Mouse (Mus musculus) layer of hippocampus, postnatal 36 days (tissue): Measurements from ENCODE around the gene Sh2d1b1. TPM values are rescaled to one million over a fixed set of nuclear protein-coding genes. Genes with fewer than 3 reads are reported as not detected.
A peak's percentile ranks its signal among the peaks of the same experiment; 100 is the strongest.
"Not testable (repeated sequence)": the region's sequence is repeated elsewhere in the genome, so short reads cannot be mapped to it uniquely, and the experiment has no call there.

Experiments used
- DNase-seq, 2 experiments: peaks; one replicate each; pipeline ENCODE4 v3.0.0; 2022
- total RNA-seq, 2 experiments: library from RNA; stranded (reverse); gene quantifications; 2 replicates each; pipeline ENCODE4 v1.2.3; 2021

Gene Sh2d1b1
- not detected for total RNA-seq

GRCm38 (mm10) chr1:170277016-170277415, at the start of gene Sh2d1b1:
Sh2d1b1 (plus strand) TSS chr1:170277320.
- no peak for DNase-seq

- not testable (repeated sequence) for DNase-seq
Observed at GRCm38 (mm10) chr1:170232688-170233087, 44.4 kb upstream of the Sh2d1b1 start, which contains the start of gene Sh2d1b2. Sh2d1b2 (plus strand) TSS chr1:170232749.

GRCm38 (mm10) chr1:170245016-170245415, 32.1 kb upstream of the Sh2d1b1 start:
- no peak for DNase-seq

- DNase-seq = peak in 1 of 2 experiments; percentile 4
Observed at GRCm38 (mm10) chr1:170254893-170255559, 22.1 kb upstream of the Sh2d1b1 start.

GRCm38 (mm10) chr1:170255560-170255910, 21.6 kb upstream of the Sh2d1b1 start:
- peak; percentile 86 for DNase-seq

GRCm38 (mm10) chr1:170270281-170270680, 6.8 kb upstream of the Sh2d1b1 start:
- no peak for DNase-seq

GRCm38 (mm10) chr1:170270696-170271095, 6.4 kb upstream of the Sh2d1b1 start:
- no peak for DNase-seq

- DNase-seq = no peak
Observed at GRCm38 (mm10) chr1:170273252-170273651, 3.9 kb upstream of the Sh2d1b1 start.

- DNase-seq = no peak
Observed at GRCm38 (mm10) chr1:170282415-170283129, 5.5 kb downstream of the Sh2d1b1 start.

- peak; percentile 23 to 35 for DNase-seq
Observed at GRCm38 (mm10) chr1:170292239-170292951, 15.3 kb downstream of the Sh2d1b1 start.

GRCm38 (mm10) chr1:170293257-170293656, 16.1 kb downstream of the Sh2d1b1 start:
- DNase-seq = no peak

GRCm38 (mm10) chr1:170294786-170295570, 17.9 kb downstream of the Sh2d1b1 start:
- DNase-seq = peak in 1 of 2 experiments; percentile 9

- DNase-seq = no peak
Observed at GRCm38 (mm10) chr1:170299496-170299895, 22.4 kb downstream of the Sh2d1b1 start.

GRCm38 (mm10) chr1:170301686-170302085, 24.6 kb downstream of the Sh2d1b1 start:
- no peak for DNase-seq

- DNase-seq = no peak
Observed at GRCm38 (mm10) chr1:170302456-170302855, 25.3 kb downstream of the Sh2d1b1 start.

GRCm38 (mm10) chr1:170303103-170303502, 26.0 kb downstream of the Sh2d1b1 start:
- no peak for DNase-seq

- no peak for DNase-seq
Observed at GRCm38 (mm10) chr1:170305002-170305401, 27.9 kb downstream of the Sh2d1b1 start.

GRCm38 (mm10) chr1:170306232-170306631, 29.1 kb downstream of the Sh2d1b1 start, which contains the start of gene Gm7694:
Gm7694 (minus strand) TSS chr1:170306332.
- no peak for DNase-seq

- DNase-seq = no peak
Observed at GRCm38 (mm10) chr1:170308503-170308902, 31.4 kb downstream of the Sh2d1b1 start, which contains the start of gene Spata46. Spata46 (plus strand) TSS chr1:170308803.

- DNase-seq = no peak
Observed at GRCm38 (mm10) chr1:170311431-170311830, 34.3 kb downstream of the Sh2d1b1 start.

GRCm38 (mm10) chr1:170322046-170322445, 44.9 kb downstream of the Sh2d1b1 start:
- DNase-seq = no peak

GRCm38 (mm10) chr1:170323001-170323400, 45.9 kb downstream of the Sh2d1b1 start:
- DNase-seq = no peak
